Mouse (Mus musculus): ENCODE data around the gene Apol8.

The Apol8 gene

DNA sequence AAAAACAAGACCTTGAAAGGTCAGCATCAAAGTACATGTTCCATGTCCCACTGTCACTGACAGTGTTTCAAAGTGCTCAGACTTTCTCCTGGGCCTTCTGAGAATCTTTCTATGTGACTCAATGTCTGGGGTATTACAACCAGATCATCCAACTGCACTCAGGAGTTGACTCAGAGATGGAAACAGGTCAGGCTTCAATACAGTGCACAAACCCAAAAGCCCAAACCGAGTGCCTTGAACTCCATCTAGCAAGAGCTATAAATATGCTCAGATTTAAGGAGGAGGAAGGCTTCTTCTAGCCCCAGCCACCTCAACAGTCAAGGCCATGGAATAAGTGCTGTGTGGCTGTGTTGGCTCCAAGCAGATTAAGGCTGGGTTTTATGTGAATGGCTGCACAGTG is 29.0 kb upstream of the Apol8 start:
- no peak for DNase-seq

DNA sequence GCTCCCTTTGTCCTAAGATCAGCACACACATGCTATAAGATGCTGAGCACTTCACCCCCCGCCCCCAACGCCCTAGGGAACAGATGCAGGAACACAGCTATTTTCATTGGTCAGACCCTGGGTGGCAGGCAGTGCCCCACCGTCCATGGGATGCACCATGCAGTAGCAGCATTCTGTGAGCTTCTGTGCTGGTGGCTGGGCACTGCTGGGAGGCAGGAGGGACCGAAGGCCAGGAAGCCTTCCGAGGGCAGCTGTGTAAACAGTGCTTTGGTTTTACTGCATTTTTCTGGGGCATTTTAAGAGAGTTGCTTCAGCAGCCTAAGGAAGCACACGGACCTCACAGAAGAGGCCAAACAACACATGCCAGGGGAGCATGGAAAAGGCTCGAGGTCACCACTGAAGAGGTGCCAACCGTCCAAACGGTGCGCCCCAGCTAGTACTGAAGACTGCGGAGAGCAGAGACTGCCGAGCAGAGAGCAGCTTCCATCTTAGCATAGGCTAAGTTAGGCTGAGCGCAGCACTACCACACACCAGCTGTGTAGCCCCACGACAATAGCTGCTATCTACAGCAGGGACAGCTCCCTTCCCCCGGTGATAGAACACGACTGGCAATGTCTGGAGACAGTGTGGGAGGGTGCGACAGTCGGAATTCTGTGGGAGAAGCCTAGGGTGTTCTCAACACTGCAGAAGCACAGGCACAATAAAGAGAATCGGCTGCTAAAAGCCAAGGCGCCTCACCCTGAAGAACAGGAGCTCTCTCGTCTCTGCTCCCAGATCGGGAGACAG is 27.4 kb upstream of the Apol8 start:
- no peak for DNase-seq

DNA sequence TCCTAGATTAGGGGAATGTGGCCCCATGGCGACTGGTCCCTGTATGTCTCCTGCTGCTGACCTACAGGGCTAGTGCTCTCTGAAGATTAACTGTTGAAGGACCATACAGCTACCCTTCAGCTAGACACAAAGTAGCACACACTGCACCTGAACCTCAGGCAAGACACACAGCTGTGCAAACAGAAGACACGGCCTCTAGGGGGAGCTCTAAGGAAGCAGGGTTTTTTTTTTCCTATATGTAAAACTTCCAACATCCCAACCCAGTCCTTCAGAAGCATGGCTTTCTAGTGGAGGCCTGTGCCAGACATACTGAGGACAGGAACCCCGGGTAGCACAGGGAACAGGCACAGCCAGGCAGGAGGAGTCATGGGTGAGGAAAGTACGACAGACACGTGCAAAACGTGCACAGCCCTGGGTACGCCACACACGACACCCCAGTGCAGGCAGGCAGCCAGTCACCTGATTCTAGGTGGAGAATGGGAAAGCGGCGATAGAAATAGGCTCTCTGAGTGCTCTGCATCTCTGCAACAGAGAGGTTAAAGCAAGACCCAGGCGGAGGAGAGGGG is 25.7 kb upstream of the Apol8 start:
- DNase-seq, result peak in 1 of 2 experiments; percentile 72

DNA sequence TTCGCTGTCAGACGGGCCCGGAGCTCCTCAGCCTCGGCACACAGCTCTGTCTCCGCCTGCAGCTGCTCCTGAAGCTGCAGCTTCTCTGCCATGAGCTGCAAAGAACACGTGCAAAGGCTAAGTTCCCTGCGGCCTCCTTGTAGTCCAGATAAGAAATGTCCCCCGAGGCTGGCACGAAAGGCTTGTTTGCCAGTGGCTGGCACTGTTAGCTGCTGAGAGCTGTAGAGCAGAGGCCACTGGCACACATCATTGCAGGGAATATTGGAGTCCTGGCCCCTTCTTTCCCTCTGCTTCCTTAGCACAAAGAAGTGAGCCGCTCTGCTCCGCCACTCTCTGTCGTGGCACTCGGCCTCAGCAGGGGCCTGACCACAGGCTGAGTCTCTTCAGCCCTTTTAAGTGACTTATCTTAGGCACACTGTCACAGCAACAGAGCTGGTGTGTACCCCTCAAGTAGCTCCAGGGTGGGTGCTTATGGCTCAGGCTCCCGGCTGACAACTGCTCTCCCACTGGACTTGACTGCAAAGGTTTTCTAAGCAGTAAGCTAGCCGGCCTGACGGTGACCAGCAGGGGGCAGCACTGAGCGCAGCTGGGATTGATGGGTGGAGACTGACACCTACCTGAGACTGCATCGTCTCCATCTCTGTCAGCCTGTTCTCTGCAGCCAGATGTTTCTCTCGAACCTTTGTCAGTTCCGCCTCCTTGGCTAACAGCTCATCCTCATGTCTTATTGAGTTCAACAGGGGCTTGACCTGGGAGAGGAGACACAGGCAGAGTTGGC is 18.6 kb upstream of the Apol8 start:
- DNase-seq, result peak; percentile 70 to 92

DNA sequence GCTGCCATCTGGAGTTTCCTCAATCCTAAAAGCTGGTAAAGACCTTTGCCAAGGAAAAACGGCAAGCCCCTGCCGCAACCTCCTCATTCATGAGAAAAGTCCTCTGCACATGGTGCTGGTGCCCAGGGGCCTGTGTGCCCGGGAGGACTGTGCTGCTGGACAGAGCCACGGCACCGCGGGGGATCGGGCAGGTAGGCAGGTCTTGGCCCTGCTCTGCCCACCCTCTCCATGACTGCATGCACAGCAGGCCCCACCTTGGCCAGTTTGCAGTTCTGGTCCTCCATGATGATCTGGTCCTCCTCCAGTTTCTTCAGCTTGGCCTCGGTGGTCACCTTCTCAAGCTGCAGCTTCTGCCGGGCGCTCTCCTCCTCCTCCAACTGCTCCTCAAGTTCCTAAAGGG is 17.5 kb upstream of the Apol8 start:
- no peak for DNase-seq

DNA sequence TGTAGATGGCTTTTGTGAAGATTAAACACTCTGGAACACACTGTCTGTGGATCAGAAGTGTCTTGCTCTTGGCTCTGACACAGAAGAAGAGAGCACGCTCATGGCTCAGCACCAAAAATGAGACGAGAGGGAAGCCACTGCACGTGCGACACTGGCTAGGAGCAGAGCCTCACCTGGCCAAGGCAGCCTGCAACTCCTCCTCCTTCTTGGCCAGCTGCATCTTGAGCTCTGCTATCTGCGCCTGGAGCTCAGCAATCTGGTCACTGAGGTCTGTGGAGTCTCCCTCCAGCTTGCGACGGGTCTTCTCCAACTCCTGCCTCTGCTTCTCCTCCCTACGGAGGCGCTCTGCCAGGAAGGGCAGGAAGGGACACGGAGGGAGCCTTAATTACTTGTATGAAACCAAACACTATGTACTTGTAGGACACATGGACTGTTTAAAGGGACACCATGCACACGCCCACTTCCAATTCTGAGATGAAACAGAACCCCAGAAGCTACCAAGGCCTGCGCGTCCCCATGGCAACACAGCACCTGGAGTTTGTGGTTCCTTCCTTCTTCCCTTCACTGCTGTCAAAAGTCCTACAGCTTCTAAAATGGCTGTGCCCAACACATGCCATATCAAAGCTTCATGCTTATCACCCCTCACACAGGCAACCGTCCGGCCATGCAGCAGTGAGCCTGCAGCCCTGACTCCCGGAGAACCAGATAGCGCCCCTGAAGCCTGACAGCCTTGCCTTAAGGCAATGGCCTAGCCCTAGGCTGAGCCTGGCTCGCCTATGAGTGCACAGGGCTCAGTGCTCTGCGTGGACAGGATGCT is 16.5 kb upstream of the Apol8 start:
- DNase-seq, result no peak

DNA sequence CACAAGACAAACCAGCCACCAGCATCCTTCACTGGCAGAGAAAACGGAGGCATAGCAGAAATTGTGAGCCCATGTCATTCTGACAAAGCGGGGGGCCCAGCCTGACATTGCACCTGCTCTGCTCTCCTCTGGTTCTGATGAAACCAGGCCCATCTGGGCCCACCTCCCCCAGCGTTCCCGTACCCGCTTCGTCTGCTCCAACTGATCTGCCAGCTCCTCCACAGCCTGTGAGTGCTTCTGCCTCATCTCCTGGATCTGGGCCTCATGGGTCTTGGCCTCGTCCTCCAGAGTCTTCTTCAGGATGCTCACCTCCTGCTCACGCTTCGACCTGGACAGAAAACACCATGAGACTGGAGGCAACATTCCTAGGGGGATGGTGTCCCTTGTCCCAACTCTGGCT is 14.1 kb upstream of the Apol8 start:
- DNase-seq, result no peak

DNA sequence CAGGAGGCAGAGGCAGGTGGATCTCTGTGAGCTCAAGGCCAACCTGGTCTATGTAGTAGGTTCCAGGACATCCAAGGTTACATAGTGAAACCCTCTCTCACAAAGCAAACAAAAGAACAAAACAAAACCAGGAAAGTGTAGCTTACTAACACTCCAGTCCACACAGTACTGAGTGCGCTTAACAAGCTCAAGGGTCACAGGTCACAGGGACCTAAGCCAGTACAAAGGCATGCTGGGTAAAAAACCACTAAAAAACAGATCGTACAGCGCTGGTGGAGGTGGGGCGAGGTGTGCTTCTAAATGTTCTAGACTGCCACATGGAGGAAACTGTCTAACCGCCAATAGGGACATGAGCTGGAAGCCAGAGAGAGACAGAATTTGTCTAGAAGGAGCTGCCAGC is 13.5 kb upstream of the Apol8 start:
- peak; percentile 51 to 54 for DNase-seq

DNA sequence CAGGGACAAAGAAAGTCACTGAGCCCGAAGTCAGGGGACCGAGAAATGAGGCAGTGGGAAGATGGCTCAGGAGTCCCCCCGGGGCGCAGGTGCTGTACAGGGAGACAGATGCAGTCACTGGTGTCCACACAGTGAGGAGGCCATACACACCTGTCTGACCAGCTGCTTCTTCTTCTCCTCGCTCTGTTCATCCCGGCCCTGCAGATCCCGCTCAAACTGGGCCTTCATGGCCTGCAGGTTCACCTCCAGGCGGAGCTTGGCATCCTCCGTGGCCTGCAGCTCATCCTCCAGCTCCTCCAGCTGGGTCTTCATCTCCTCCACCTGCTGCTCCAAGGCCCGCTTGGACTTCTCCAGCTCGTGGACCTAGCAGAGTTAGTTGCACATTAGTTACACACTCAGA is 10.2 kb upstream of the Apol8 start:
- no peak for DNase-seq

DNA sequence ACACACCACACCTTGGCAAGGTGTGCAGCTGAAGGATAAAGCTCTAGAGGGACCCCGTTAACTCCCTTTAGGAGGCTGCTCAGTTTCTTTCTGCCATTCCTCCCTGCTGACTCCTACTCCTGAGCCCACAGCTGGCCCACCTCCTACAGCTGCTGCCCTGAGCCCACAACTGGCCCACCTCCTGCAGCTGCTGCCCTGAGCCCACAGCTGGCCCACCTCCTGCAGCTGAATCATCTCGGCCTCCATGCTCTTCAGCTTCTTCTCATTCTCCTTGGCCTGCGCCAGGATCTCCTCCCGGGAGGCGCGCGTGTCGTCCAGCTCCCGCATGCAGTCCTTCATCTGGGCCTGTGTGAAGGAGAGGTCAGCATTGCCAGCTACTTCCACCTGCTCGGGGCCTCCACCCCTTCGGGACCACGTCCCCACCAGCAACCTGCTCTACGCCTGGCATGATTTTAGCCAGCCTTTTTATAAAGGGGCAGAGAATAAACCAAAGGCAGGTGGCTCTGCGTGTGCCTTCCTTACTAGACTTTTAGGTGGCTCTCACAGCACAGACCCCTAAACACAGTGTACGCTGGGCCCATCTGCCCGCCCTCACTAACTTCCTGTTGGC is 8.8 kb upstream of the Apol8 start:
- DNase-seq, result no peak

DNA sequence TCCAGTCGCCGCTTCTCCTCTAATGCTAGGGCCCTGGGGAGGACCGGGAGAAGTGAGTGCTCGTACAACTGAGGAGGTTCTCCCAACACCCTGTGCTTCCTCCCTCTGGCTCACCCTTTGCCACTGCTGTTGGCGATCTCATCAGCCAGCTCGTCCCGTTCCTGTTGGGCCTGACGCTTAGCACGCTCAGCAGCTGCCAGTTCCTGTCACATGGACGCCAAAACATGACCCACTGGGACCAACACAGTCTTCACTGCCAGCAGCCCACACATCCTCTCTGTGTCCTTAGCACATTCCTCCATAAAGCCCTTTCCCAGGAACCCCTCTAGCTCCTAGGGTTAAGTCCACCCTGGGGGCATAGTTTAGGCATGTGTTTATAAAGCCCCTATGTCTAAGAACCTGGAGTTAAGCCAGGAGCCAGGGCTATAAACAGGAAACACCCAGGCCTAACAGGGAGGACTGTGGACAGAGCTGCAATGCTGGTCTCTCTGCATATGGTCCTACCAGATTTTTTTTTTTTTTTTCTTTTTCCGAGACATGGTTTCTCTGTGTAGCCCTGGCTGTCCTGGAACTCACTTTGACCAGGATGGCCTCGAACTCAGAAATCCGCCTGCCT is 7.7 kb upstream of the Apol8 start:
- DNase-seq, result peak; percentile 63 to 74

DNA sequence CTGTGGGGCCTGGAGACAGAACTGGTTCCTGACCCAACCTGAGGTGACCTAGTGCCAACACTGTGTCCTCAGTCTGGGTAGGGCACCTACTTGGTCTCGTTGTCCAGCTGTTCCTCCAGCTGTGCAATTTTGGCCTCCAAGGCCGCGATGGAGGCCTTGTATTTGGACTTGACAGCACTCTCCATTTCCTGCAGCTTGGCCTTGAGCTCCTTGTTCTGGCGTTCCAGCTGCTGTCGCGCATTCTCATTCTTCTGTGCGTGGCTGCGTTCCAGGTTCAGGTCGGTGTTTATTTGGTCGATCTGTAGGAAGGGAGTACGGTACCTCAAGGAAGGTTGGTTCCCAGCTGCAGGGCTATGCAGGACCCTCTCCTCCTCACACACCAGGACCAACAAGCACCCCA is 6.9 kb upstream of the Apol8 start:
- no peak for DNase-seq

DNA sequence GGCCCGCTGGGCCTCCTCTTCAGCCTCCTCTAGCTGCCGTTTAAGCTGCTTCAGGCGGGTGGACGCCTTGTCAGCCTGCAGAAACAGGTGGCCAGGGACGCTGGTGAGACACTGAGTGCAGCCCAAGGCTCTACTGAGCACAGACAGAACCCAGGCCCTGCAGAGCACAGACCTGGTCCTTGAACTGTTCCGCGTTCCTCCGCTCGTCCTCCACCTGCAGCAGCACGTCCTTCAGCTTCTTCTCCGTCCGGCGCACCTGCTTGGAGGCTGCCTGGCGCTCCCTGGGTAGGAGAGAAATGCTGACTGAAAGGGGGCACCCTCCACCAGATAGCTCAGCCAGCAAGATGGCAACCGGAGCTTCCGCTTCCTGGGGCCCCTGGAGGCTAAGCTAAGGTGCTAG is 6.2 kb upstream of the Apol8 start:
- no peak for DNase-seq

DNA sequence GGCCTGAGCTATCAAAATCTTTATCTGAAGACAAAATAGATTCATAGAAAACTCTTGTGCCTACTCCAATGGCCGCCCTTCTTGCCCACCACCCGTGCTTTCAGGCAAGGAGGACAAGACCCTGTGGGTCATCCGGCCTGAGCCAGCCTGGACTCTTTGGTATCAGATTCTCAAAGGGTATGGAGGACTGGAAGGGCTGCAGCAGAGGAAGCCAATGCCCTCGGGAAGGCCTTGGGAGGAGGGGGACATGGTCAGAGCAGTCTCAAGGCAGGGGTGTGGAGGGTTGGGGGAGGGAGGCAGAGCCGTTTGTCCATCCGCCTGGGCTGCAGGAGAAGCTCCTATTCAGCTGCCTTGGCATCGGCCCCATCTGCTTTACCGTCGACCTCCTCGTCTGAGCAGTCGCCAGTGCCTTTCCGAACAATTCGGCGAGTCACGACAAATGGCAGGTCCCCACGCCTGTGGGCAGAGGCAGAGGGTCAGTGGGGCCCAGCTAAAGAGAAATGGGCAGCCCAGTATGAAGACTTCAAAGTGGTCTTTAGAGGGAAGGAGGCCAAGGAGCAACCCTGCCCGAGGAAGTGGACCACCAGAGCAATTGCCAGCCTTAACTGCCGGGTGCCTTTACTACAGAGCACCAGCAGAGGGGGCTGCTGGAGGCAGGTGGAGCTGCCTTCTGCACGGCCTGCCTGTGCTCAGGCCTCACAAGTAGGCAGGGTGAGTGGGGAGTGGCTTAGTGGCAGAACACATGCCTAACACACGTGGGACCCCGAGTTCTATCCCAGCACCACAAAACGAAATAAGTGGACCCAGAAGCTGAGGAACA is 5.0 kb upstream of the Apol8 start:
- peak; percentile 39 to 66 for DNase-seq

DNA sequence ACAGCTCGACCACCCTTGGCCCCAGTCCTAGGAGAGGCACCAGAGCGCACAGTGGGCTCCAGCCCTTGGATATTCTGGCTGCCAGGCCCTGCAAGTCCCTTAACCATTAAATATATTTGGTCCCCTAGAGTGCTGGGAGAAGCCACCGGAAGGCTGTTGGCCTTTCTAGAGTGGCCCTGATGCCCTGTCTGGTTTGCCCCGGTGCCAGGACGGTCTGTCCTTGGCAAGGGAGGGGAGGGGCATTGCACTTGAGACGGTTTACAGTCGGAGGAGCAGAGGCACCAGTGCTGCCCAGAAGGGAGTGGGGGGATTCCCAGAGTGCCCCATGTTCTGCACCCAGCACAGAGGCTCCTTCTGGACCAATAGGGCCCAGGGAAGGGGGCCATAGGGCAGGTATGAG is 4.3 kb upstream of the Apol8 start:
- no peak for DNase-seq

DNA sequence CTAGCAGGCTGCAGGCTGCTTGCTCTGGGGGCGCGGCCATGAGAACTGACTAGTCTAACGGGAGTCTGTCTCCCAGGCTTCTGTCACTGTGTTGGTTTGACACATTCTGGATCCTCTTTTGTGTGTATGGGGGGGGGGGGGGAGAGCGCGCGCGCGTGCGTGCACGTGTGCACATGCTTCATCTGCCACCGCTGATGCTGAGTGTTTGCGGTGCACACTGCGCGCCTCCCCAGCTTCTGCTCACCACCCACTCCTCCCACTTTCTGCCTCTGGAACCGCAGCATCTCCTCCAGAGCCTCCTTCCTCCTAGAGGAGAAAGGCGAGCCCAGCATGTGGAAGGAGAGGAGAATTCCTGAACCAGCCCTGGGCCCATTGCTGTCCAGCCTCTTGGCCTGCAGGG is 3.2 kb upstream of the Apol8 start:
- no peak for DNase-seq

DNA sequence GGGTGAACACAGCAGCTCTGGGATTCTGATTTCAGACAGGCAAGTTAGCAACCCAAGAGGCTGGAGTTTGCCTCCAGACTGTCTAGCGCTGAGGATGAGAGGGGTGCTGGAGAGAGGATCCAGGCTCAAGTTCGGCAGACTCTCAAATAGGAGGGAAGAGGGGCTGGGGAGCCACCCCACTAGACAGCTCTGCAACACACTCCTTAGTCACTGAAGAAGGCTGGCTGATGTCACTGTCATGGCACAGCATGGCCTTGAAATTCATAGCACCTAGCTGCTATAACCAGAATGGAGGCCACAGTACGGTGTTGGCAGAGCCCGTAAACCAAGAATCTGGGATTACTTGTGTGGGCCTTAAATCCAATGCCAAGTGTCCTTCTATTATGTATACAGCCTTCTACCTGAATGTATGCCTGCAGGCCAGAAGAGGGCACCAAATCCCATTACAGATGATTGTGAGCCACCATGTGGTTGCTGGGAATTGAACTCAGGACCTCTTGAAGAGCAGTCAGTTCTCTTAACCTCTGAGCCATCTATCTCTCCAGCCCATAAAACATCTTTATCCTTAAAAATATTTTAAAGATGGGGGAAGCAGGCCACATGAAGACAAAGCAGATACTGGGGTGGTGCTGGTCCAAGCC is 903 bp upstream of the Apol8 start:
- DNase-seq, result no peak

DNA sequence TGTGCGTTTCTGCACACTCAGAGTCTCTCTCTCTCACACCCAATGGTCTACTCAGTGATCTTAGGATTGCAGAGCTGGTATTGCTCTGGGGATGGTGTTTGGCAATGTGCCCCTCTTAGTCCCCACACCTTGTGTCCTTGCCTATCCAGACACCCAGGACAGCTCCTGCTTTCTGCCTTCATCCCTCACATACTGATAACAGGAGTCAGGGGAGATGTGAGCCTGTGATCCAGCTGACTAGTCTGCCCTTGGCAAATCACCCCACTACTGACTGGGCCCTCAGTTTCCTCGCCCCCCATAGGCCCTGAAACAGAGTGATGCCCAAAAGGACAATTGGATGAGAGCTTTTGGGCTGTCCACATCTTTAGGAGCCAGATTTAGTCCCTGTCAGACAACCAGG is 722 bp downstream of the Apol8 start:
- no peak for DNase-seq

DNA sequence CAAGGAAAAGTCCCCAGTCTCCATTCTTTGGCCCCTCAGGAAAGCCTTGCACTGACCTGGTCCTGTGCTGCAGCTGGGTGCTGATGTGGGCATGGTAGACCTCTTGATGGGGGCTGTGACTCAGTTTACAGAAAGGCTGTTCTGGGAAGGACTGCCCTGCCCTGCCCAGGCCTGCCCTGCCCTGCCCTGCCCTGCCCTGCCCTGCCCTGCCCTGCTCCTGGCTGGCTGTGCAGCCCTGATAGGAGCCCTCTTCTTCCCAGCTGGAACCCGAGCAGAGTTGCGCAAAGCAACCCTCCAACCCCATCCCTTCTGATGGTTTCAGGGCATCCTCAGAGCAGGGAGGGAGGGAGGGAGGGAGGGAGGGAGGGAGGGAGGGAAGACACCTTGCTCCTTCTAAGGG is 1.7 kb downstream of the Apol8 start:
- DNase-seq, result no peak

DNA sequence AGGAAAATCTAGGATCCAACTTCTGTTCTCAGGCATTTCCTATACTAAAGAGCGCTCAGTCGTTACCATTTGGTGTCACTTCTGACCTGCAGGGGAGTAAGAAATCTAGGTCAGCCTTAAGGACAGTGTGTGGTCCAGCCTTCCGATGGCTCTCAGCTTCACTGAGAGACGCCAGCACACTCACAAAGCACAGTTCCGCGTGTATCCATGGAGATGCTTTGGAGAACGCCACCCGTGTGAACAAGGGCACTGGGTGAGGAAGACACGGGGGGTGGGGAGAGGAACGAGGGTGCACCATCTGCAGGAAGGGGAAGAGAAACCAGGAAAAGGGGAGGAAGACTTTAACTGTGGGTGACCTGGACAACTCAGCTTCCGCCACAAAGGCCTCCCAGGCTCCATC is 4.4 kb downstream of the Apol8 start:
- no peak for DNase-seq

DNA sequence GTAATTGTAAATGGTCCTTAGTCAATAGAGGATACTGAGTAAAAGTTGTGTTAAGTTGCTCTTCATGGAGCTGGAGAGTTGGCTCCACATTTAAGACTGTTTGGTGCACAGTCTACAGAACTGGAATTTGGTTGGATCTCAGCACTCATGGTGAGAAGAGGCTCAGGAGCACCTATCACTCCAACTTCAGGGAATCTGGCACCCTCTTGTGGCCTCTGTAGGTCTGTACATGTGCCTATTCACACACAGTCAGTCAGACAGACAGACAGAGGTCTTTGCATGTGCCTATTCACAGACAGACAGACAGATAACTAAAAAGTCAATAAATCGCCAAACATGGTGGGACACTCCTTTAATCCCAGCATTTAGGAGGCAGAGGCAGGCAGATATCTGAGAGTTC is 6.3 kb downstream of the Apol8 start:
- DNase-seq, result peak; percentile 43 to 73
